Mouse (Mus musculus) forelimb bud, embryonic 11.5 days (tissue): Measurements from ENCODE around the gene Ppm1f.
A peak's percentile ranks its signal among the peaks of the same experiment; 100 is the strongest.
"Not testable (repeated sequence)": the region's sequence is repeated elsewhere in the genome, so short reads cannot be mapped to it uniquely, and the experiment has no call there.

ENCODE experiments used
- DNase-seq: peaks from one replicate; pipeline ENCODE4 v3.0.0-alpha.2; 2012; ENCODE audit warnings: low read depth, low spot score

Ppm1f gene

DNA sequence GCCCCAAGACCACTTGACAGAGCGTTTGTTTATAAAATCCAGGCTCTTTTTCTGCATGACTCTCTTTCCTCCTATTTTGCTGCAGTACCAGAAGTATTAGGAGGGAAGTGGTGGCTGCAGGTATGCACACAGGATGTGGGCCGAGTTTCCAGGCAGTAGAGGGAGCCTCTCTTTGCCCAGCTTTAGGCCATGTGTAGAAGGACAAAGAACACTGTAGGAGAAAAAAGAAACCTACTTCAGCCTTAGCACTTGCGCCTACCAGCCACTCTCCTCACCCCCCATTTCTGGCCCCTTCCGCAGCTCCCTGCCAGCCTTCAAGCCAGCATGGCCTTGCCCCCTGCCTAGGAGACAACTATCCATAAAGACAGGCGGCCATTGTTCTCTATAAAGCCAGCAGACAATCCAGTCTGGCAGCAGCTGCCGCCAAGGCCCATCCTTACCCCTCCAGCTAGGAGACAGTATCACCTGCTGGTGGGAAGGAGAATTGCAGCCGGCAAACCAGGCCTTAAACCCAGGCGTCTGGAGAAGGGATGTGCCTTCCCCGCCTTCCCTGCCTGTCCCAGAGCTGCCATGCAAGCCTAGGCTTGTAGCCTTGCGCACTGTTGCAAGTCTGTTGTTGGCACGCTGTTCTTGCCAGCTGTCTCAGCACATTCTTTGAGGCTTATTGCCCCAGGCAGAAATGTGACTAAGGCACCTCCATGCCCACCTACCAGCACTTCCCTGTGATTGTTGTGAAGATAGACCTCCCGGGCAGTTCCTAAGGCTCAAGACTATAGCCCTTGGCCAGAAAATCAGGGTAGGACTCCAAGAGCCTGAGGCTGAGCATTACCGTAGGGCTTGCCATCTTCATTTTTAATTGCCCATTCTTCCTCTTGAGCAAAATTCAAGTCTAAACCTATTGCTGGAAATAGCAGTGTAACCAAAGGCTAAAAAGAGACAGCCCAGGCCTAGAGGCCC lies 15.7 kb downstream of the Ppm1f start:
- DNase-seq: peak; percentile 76

DNA sequence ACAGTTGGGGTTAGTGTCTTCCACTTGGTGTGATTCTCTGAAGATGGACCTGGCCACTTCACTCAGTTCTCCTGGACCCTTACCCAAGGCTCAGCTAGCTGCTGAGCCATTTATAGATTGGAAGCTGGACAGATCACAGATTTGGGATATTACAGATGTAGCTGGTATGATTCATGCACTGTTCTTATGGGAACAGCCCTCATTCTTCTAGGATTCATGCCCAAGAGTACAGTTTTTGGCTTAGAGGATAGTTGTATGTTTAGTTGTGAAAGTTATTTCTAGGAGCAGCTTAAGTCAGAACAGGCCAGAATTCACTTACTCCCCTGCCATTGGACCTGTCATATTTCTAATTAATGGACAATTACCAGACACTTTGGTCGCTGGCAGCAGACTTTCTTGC lies 17.2 kb downstream of the Ppm1f start:
- no peak for DNase-seq

DNA sequence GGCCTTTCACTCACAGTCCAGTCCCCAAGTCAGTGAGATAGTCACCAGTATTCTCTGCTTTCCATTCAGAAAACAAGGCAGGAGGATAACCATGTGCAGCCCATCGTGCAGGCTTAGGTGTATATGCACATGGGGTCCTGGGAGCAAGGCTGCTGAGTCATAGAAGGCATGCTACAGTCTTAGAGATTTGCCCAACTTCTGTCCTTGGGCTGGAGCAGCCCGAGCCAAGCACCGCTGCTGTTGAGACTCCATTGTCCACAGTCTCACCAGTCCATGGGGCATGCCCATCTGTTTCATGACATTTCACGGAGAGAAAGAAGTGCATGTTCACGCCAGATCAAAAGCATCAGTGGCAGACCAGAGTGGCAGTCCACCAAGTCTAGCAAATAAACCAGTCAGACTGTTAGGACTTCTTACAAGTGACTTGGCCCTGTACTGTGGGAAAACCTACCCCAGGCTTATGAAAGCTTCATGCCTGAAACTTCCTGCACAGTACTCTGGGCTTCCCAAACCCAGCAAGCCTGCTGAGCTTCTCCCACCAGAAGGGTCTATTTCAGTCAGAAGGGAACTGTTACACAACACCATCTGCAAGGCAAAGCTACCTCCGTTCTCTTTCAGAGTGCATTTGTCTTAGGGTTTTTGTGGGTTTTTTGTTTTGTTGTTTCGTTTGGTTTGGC lies 22.3 kb downstream of the Ppm1f start:
- DNase-seq: no peak

DNA sequence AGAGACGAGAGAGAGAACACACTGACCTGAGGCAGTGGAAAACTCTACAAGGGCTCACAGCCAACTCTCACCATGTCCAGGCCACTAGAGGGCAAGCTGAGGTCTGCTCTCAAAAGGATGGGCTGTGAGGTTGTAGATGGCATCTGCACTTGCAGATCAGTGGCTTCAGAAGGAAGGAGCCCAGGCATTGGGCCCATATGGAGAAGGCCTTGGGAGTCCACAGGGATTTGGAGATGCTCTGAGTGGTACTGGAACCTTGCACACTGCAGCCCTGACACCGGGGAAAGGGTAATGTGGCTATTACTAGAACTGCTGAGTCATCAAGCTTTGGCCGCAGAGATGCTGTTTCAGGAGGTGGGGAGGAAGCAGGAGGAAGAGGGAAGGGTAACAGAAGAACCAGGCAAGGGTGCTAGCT lies 24.8 kb downstream of the Ppm1f start:
- no peak for DNase-seq

DNA sequence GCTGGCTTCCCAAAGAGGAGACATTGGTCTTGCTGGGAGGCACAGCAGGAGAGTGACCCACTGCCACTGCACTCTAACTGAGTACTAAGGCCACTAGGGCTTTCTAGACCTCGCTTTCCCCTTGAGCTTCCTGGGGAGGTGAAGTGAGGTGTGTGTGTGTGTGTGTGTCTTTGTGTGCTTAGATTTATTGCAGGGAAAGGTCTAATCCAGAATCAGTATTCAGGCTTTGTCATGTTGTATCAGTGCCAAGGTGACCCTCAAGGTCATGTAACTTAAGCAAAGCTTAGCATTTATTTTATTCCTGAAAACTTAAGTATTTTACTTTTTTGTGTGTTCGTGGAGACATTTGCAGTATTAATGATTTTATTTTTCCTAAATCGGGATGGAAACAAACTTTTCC lies 28.2 kb downstream of the Ppm1f start:
- no peak for DNase-seq

DNA sequence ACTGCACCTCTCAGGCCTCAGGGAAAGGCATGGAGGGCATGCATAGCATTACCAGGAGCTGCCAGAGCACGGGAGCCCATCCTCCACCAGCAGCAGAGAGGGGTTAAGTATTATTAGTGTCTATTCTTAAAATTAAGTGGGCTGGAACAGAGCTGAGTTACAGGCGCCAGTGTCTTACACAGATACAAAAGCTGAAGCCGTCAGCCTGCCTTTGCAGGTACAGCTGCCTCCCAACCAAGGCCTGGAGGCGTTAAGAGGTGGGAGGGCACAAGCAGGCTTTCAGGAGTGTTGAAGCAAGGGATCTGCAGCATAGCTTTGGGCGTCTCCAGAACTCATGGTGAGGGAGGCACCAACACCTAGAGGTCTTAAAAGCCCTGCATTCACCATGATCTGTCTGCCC lies 30.3 kb downstream of the Ppm1f start:
- no peak for DNase-seq

DNA sequence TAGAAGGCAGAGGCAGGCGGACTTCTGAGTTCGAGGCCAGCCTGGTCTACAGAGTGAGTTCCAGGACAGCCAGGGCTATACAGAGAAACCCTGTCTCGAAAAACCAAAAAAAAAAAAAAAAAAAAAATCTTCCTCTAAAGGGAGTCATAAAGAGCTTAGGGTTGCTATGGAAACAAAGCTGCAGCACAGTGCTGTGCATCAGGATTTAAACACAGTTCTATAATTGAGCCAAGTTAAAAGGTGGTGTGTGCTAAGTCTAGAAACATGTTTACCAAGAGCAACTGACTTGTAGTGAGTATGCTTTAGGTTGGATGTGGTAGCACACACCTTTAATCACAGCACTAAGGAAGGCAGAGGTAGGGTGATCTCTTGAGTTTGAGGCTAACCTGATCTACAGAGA lies 32.6 kb downstream of the Ppm1f start:
- DNase-seq: not testable (repeated sequence)

DNA sequence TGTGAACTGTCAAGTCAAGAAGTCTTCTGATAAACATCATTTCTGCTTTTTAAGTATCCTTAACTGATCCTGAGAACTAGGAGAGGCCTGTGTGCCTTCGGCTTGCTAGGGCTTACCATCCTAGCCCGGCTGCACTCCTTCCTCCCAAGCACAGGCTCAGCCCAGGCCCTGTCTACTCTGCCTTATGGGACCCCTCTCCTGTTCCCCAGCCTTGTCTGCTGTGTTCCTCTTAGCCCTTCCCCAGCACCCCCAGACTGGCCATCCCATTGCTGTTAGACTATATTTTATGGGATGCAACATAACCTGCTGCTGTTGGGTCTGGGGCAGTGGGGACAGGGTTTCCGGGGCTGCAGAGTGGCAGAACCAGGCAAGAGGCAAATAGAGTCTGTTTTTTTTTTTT lies 34.1 kb downstream of the Ppm1f start:
- DNase-seq: no peak

DNA sequence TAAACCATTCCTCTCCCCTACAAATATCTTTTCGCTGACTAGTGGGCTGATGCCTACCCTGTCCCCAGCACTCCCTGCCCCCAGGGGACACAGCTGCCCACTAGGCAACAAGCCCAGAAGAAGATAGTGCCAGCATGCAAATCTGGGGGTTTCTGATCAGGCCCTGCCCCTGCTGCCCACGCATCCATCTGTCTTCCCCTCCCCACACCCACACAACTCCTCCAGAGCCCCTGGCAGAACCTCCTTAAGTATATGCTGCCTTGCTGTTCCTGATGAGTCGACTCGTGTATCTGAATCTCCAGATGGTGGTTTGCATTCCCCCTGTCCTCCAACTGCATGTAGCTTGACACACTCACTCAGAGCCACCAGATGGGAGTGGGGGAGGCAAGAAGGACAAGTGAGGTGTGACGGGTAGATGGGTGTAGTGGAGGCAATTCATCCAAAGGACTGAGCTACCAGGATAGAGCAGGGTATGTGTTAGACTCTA lies 34.6 kb downstream of the Ppm1f start:
- no peak for DNase-seq

DNA sequence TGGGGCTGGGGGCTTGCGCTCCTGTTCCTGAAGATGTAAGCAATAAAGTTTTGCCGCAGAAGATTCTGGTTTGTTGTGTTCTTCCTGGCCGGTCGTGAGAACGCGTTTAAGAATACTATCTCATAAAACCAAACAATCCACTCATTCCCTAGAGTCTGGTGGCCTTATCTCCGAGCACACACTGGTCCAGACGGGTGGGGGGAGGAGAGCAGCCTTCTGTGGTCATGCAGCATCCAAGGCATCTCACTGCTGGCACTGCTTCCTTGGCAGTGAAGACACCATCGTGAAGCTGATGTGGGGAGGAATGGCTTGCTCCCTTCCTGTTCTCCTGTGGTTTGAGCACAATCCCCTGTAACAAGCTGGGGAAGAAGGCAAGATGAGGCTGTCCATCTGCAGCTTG lies 43.3 kb downstream of the Ppm1f start:
- DNase-seq: no peak

DNA sequence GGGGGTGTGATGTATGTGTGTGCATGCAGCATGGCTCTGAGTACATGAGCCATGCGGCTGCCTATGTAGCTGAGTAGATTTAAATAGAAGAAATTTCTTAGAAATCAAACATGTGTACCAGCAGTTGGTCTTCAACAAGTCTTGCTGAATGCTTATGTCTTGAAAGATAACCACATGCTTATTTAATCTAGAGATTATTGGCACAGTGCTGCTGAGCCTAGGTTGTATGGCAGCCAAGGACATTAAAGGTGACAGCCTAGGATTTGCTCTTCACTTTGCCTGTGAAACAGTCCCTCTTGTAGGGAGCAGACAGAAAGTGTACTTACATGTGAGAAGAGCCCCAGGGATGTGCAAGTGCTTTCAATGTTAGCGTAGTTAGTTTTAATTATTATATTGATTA lies 44.8 kb downstream of the Ppm1f start:
- DNase-seq: no peak

DNA sequence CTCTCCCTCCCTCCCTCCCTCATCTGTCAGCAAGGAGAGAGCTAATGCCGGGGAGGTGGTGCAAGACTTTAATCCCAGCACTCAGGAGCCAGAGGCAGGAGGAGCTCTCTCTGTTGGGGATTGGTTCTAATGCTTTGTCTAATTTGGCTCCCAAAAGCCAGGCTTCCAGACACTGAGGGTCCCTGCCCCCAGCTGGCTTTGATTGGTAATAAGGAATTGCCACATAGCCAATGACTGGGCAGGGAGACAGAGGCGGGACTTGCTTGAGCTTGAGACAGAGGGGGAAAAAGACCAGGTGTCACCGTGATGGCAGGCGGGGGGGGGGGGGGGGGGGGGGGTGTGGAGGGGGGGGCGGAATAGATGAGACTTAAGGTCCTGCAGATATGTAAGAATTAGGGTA lies 62.3 kb downstream of the Ppm1f start:
- peak; percentile 18 for DNase-seq

DNA sequence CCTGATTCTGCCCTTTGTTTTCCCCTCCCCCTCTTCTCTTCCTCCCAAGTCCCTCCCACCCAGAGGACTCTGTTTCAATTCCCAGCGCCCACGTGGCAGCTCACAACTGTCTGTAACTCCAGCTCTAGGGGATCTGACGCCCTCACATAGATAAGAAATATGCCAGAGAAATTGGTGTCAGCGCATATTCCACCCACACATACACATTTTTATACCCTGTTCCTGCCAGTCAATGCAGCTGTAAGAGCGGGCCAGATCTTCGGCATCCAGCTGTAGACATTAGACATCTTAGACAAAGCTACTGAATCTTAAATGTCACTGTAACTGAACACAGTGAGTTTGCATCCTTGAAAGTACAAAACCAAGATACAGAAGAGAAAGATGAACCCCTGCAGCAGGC lies 63.6 kb downstream of the Ppm1f start:
- no peak for DNase-seq

DNA sequence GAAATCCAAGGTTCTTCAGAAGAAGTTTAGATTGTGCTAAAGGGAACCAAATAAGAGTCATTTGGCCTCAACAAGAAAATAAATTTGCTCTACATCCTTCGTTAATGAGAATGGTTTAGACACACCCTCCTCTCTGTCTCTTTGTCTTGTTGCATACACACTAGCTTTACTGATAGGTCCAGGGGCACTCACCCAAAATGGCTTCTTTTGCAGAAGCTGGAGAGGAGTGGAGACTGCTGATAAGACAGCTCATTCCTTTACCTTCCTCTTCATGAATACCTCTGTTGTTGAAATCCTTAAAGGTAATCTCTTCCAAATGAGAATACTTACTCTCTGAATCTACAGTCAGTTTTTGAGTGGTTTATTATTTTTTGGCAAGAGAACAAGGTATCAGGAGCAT lies 68.9 kb downstream of the Ppm1f start:
- DNase-seq: no peak

DNA sequence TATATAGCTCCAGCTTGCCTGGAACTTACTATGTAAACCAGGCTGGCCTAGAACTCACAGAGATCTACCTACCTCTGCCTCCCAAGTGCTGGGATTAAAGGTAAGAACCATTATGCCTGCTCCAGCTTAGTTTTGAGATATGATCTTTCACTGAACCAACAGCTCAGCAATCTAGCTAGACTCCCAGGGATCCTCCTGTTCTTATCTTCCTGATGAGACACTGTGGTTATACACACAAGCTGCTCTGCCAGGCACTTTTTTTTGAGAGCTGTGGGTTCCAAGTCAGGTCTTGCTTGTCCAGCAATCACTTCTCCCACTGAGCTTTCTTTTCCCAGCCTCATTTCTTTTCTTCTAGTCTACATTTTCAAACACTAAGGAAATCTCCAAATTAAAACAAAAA lies 70.0 kb downstream of the Ppm1f start:
- no peak for DNase-seq
